ENCODE assay signal across 36 mouse cellular contexts in the genomic region with DNA sequence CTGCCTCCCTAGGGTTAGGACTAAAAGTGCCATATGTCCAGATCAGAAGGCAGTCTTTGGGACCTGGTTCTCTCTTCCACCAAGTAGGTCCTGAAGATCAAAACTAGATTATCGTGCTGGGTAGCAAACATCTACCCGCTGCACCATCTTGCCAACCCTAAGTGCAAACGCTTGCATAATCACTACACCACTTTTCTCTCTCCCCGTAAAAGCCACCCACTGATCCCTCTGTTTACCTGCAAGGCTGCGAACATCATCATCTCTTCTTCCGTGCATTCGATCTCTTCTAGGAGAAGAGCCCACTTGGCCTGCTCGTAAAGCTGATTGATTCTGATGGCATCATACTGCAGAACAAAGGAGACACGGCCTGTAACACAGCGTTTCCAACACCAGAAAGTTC. TPM values are rescaled to one million over a fixed set of nuclear protein-coding genes. Genes with fewer than 3 reads are reported as not detected.
"Had no signal": no experiment of that assay in that cellular context is flagged by ENCODE, and none has a peak within 500 bp of the region (broad histone marks: within the 10 kb centered on the region; RNA-seq: fewer than 3 reads in every experiment).

No protein-coding gene starts in this region.

- H3K9me3 ChIP-seq: heart, embryonic 15.5 days; hindbrain, embryonic 15.5 days; intestine, embryonic 15.5 days had no signal

- H3K4me3 ChIP-seq: heart, embryonic 10.5 days; heart, embryonic 12.5 days; heart, embryonic 13.5 days; heart, embryonic 15.5 days; hindbrain, embryonic 10.5 days; hindbrain, embryonic 12.5 days; hindbrain, embryonic 13.5 days; hindbrain, embryonic 15.5 days; intestine, embryonic 15.5 days; kidney, embryonic 15.5 days; layer of hippocampus, adult 2 months; left cerebral cortex, adult 2 months had no signal

- ATAC-seq: hindbrain, embryonic 16.5 days; hindbrain, postnatal 0 days; inflammation-experienced regulatory T-cells, adult 6 months; intestine, embryonic 15.5 days; intestine, embryonic 16.5 days; intestine, postnatal 0 days had no signal

- H3K27ac ChIP-seq: heart, embryonic 10.5 days; heart, embryonic 13.5 days; heart, embryonic 15.5 days; hindbrain, embryonic 10.5 days; hindbrain, embryonic 12.5 days; hindbrain, embryonic 13.5 days; hindbrain, embryonic 14.5 days; hindbrain, embryonic 15.5 days; hindbrain, postnatal 0 days; intestine, embryonic 15.5 days; kidney, embryonic 15.5 days; kidney, postnatal 0 days; layer of hippocampus, adult 2 months; left cerebral cortex, adult 2 months had no signal

- H3K4me2 ChIP-seq: heart, embryonic 11.5 days; heart, embryonic 12.5 days; heart, embryonic 13.5 days; heart, embryonic 15.5 days; hindbrain, embryonic 12.5 days; hindbrain, embryonic 13.5 days; hindbrain, embryonic 14.5 days; hindbrain, embryonic 15.5 days; intestine, embryonic 15.5 days; kidney, embryonic 15.5 days had no signal

- H3K9ac ChIP-seq: heart, embryonic 12.5 days; heart, embryonic 13.5 days; heart, embryonic 15.5 days; hindbrain, embryonic 12.5 days; hindbrain, embryonic 13.5 days; hindbrain, embryonic 14.5 days; hindbrain, embryonic 15.5 days; intestine, embryonic 15.5 days; kidney, embryonic 15.5 days had no signal

- H3K4me1 ChIP-seq: hindbrain, embryonic 15.5 days; intestine, embryonic 15.5 days had no signal

- H3K27me3 ChIP-seq: heart, embryonic 12.5 days; heart, embryonic 13.5 days; heart, embryonic 15.5 days; hindbrain, embryonic 12.5 days; hindbrain, embryonic 13.5 days; hindbrain, embryonic 15.5 days; intestine, embryonic 15.5 days; kidney, embryonic 15.5 days had no signal

- DNase-seq: heart, postnatal 10 days; heart, postnatal 14 days; heart, postnatal 4 days; kidney, adult 11 months; kidney, adult 18-20 months; kidney, adult 2 months; kidney, adult 8-10 months; kidney, adult 9 months; kidney, postnatal 10 days; kidney, postnatal 14 days; kidney, postnatal 25 days; kidney, postnatal 36 days; kidney, postnatal 4 days; layer of hippocampus, adult 9-11 months; layer of hippocampus, postnatal 36 days had no signal

RNA-seq across cellular contexts. Expression of a gene that starts 57.4 kb away (rescaled TPM):
- total RNA-seq: hematopoietic stem cell, adult 5-6 weeks had no signal
- polyA plus RNA-seq: inflammation-experienced regulatory T-cells, adult 6 months had no signal
